ENCODE assay signal across 16 mouse cellular contexts in the genomic region with DNA sequence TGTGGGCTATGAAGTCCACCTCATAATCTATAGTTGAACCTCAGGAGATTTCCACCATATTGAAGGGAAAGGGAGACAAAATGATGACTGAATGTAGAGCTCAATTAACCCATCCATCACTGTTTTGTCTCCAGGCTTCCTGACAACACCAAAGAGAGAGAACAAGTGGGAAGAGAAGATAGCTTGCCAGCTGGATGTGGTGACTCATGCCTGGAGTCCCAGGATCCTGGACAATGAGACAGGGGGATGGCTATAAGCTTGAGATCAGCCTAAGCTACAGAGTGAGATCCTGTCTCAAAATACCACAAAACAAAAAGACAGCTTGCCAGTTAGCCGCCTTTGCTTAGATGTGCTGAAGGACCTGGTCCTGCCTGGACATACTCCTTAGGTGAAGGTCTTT.
DNase-seq lines count a peak whose midpoint lies in the region.
"Had no signal": no experiment of that assay in that cellular context is flagged by ENCODE, and none has a peak within 500 bp of the region (broad histone marks: within the 10 kb centered on the region; RNA-seq: fewer than 3 reads in every experiment).

No protein-coding gene starts in this region.

- intact Hi-C loops in left cerebral cortex, postnatal 10 days (cut with DNase I): no loop called here

- peak; percentile 34 to 41 for DNase-seq in left cerebral cortex, adult 18-20 months (ENCODE audit: low spot score in 2 of 2)
- DNase-seq in left cerebral cortex, postnatal 10 days (ENCODE audit: extremely low spot score in 1 of 2, low spot score in 2 of 2): no peak
- DNase-seq in right cerebral cortex, adult 2 months (ENCODE audit: low spot score in 2 of 2): peak; percentile 46 to 48
- DNase-seq in right cerebral cortex, postnatal 25 days: no peak
- peak; percentile 36 for DNase-seq in Muller cell, postnatal 12 days (ENCODE audit: inconsistent ontology term)
- peak; percentile 75 for DNase-seq in brain, adult 2 months (ENCODE audit: low read depth, low spot score)
- no peak for DNase-seq in cerebellum, adult 11-12 months
- DNase-seq: adrenal gland, adult 2 months; adrenal gland, postnatal 14 days; cerebellum, adult 18-20 months; cerebellum, adult 9-10 months; cerebellum, postnatal 14 days; gastrocnemius, postnatal 25 days; heart, adult 18-20 months; heart, postnatal 10 days; heart, postnatal 36 days had no signal

Comparison
In these comparisons a context has a peak if more than half of its experiments do, and no peak if none do; other contexts are left out.
1. DNase-seq: peak in left cerebral cortex, adult 18-20 months (2 of 2), right cerebral cortex, adult 2 months (2 of 2), Muller cell, postnatal 12 days (single experiment) and brain, adult 2 months (single experiment); none in left cerebral cortex, postnatal 10 days (0 of 2), right cerebral cortex, postnatal 25 days (single experiment) and cerebellum, adult 11-12 months (single experiment).